Mouse (Mus musculus) hindbrain, postnatal 0 days (tissue): Measurements from ENCODE around the gene Sh2d6. TPM values are rescaled to one million over a fixed set of nuclear protein-coding genes. Genes with fewer than 3 reads are reported as not detected.
"Not testable (repeated sequence)": the region's sequence is repeated elsewhere in the genome, so short reads cannot be mapped to it uniquely, and the experiment has no call there.

Experiments
- ATAC-seq: fragments of 200-750 bp; cut with Nextera tagmentation; 2 replicates; pipeline ENCODE4 v1.8.0; 2017; ENCODE audit warnings: mild to moderate bottlenecking, moderate TSS enrichment, moderate library complexity
- DNase-seq: peaks from one replicate; pipeline ENCODE4 v3.0.0-alpha.2; 2015; ENCODE audit warnings: low spot score
- H3K27ac ChIP-seq: fragments of 300-500 bp; sonication (generic); 2 replicates; pipeline ENCODE4 v1.5.1; 2014; ENCODE audit warnings: mild to moderate bottlenecking
- H3K27me3 ChIP-seq: fragments of 300-500 bp; sonication (generic); 2 replicates; pipeline ENCODE4 v1.6.1; 2014; ENCODE audit warnings: low read length, mixed read lengths; ENCODE audit not compliant: insufficient read depth
- H3K36me3 ChIP-seq: fragments of 300-500 bp; sonication (generic); 2 replicates; pipeline ENCODE4 v1.6.1; 2014; ENCODE audit warnings: low read length, mixed read lengths; ENCODE audit not compliant: insufficient read depth
- H3K4me1 ChIP-seq: fragments of 300-500 bp; sonication (generic); 2 replicates; pipeline ENCODE4 v1.6.1; 2014; ENCODE audit warnings: antibody characterized with exemption, low read length, mixed read lengths; ENCODE audit not compliant: insufficient read depth
- H3K4me2 ChIP-seq: fragments of 300-500 bp; sonication (generic); 2 replicates; pipeline ENCODE4 v1.6.1; 2014; ENCODE audit warnings: low read depth, mild to moderate bottlenecking, low read length, moderate library complexity, mixed read lengths
- H3K4me3 ChIP-seq: fragments of 300-500 bp; sonication (generic); 2 replicates; pipeline ENCODE4 v1.5.1; 2014; ENCODE audit warnings: low read length
- H3K9ac ChIP-seq: fragments of 300-500 bp; sonication (generic); replicated peaks from 2 replicates; pipeline ENCODE4 v1.6.1; 2014; ENCODE audit warnings: mild to moderate bottlenecking, low read length, moderate library complexity, mixed read lengths
- H3K9me3 ChIP-seq: fragments of 300-500 bp; sonication (generic); 2 replicates; pipeline ENCODE4 v1.6.1; 2016; ENCODE audit warnings: low read length, mixed read lengths
- CTCF ChIP-seq: IDR thresholded peaks from 2 replicates; pipeline ENCODE4 v1.5.1; 2016; ENCODE audit warnings: antibody characterized with exemption, control low read depth, low read depth
- WGBS: fragments of 180-500 bp; shearing (Covaris S2); extraction: QIAGEN DNeasy Blood & Tissue Kit; methylation state at CpG from one replicate; pipeline ENCODE4 v1.1.7; 2014; 5-methylcytosine and 5-hydroxymethylcytosine counted together
- polyA plus RNA-seq: library from polyadenylated mRNA; unstranded; fragments of >200 nt; fragmentation: Nextera tagmentation; extraction: Ambion mirVana; gene quantifications from 2 replicates; pipeline ENCODE4 v1.2.1, GENCODE M21; 2015
- total RNA-seq: library from RNA; depleted of rRNA; stranded (reverse); fragments of >200 nt; gene quantifications from 2 replicates; pipeline ENCODE4 v1.2.3, GENCODE M21; 2014

Sh2d6 gene
- total and polyA plus RNA-seq, 2 experiments from 2014 or later, result 0.40 TPM; not detected in 1

DNA sequence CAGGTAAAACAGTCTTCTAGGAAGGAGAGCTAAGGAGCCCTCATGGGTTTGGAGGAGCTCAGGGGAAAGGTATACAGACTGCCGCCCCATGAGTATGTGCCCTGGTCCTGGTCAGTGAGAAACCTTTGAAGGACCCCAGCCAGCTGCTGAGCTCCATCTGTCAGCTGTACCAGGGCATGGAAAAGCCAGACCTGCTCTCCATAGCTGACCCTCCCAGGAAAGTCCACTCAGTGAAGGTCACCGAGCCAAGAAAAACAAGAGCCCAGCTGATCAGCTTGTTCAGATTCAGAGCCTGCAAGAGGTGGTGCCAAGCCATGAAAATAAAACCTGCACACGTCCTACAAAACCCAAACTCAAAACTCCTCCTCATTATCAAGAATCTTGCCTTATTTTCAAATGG, 32.7 kb downstream of the Sh2d6 start:
- Histone ChIP-seq H3K27ac (no peak overlapping the region), H3K27me3 (no peaks in the 10 kb centered on the region), H3K4me3 (no peak overlapping the region), H3K36me3 (no peaks in the 10 kb centered on the region), H3K4me2 (no peak overlapping the region), H3K9ac (no peak overlapping the region), H3K4me1 (no peaks in the 10 kb centered on the region), H3K9me3 (no peaks in the 10 kb centered on the region)
- ATAC-seq (no peak), DNase-seq (no peak)
- 66% methylated on average over 3 of the region's 3 CpGs for WGBS
- no peak for TF ChIP-seq CTCF

DNA sequence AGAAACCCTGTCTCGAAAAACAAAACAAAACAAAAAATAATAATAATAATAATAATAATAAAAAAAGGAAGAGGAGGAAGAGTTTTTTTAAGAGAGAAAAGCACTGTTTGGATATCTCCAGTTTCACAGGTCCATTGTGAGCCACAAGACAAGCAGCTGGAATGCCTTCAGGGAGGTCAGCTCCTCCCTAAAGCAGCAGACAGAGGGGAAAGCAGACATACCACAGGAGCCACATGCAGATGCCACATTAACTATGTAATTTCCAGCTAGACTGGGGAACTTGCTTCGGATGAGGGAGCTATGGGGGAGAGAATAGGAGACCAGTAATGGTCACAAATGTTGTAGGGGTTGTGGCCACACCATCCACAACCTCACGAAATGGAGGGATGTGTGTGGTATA, 34.2 kb downstream of the Sh2d6 start:
- WGBS, result 74% methylated on average over 3 of the region's 3 CpGs
- Histone ChIP-seq H3K27me3 (no peaks in the 10 kb centered on the region), H3K9me3 (no peaks in the 10 kb centered on the region), H3K36me3 (no peaks in the 10 kb centered on the region), H3K4me2 (no peak overlapping the region), H3K27ac (no peak overlapping the region), H3K9ac (no peak overlapping the region), H3K4me3 (no peak overlapping the region), H3K4me1 (no peaks in the 10 kb centered on the region)
- DNase-seq (no peak), ATAC-seq (no peak)
- no peak for TF ChIP-seq CTCF

DNA sequence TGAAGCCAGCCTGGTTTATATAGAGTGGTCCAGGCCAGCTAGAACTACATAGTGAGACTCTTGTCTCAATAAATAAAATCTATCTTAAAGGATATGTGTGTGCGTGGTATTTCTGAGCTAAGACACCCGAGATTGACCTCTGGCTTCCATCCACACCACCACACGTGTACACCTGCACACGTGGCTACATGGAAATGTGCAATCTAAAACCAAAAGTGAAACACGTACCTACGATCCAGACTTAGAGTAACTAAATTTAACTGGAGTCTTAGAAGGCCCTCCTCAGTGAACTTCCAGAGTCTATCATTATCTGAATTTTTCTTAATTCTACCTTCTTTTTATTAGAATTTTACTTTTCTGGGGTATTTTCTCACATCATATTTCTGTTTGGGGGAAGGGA, 35.2 kb downstream of the Sh2d6 start:
- TF ChIP-seq CTCF, result no peak
- H3K4me3 ChIP-seq, result no peak overlapping the region
- no peak overlapping the region for H3K27ac ChIP-seq
- H3K9ac ChIP-seq, result no peak overlapping the region
- H3K27me3 ChIP-seq, result no peaks in the 10 kb centered on the region
- ATAC-seq, result no peak
- H3K36me3 ChIP-seq, result no peaks in the 10 kb centered on the region
- H3K4me2 ChIP-seq, result no peak overlapping the region
- no peak for DNase-seq
- 89% methylated on average over 6 of the region's 6 CpGs for WGBS
- H3K4me1 ChIP-seq, result no peaks in the 10 kb centered on the region
- H3K9me3 ChIP-seq, result no peaks in the 10 kb centered on the region

DNA sequence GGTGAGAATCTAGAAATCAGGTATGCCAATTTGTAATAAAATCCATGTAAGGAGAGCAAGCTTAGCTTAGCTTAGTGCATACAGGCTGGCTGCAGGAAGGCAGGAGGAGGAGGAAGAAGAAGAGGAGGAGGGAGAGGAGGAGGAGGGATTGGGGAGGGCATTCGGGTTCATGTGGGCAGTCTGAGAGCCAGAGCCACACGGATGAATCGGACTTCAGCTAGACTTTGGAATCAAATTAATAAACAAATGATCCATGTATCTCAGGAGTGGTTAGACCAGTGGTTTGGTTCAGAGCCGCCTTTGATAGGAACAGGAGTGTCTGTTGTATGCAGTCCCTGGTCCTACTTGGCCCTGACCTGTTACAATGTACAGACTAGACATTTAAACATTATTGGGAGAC, 36.6 kb downstream of the Sh2d6 start:
- H3K27me3 ChIP-seq, result no peaks in the 10 kb centered on the region
- ATAC-seq (no peak), DNase-seq (no peak)
- no peaks in the 10 kb centered on the region for H3K36me3 ChIP-seq
- H3K27ac ChIP-seq, result no peak overlapping the region
- no peak overlapping the region for H3K4me3 ChIP-seq
- no peaks in the 10 kb centered on the region for H3K4me1 ChIP-seq
- H3K4me2 ChIP-seq, result no peak overlapping the region
- TF ChIP-seq CTCF, result no peak
- 70% methylated on average over 4 of the region's 4 CpGs for WGBS
- no peak overlapping the region for H3K9ac ChIP-seq
- H3K9me3 ChIP-seq, result no peaks in the 10 kb centered on the region

DNA sequence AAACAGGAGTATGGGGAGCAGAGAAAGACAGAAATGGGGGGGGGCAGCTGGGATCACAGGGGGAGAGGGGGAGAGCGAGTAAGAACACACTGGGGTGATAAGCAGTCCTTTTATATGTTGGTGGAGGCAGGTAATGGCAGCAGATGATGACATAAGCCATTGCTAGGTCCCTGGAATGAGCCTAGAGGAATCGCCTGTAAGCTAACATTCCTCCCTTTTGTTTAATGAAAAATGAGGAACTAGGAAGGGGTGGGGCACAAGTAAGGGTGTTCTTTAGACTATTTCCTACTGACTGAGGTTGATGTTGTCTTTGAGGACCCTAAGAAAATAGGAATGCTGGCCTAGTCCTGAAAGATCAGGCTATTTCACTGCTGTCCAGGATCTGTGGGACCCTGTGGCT, 39.4 kb downstream of the Sh2d6 start:
- no peak for TF ChIP-seq CTCF
- no peaks in the 10 kb centered on the region for H3K4me1 ChIP-seq
- no peak overlapping the region for H3K4me3 ChIP-seq
- H3K36me3 ChIP-seq, result no peaks in the 10 kb centered on the region
- H3K9ac ChIP-seq, result no peak overlapping the region
- no peaks in the 10 kb centered on the region for H3K9me3 ChIP-seq
- no peak overlapping the region for H3K4me2 ChIP-seq
- ATAC-seq (no peak), DNase-seq (no peak)
- 67% methylated on average over 2 of the region's 2 CpGs for WGBS
- no peak overlapping the region for H3K27ac ChIP-seq
- no peaks in the 10 kb centered on the region for H3K27me3 ChIP-seq

DNA sequence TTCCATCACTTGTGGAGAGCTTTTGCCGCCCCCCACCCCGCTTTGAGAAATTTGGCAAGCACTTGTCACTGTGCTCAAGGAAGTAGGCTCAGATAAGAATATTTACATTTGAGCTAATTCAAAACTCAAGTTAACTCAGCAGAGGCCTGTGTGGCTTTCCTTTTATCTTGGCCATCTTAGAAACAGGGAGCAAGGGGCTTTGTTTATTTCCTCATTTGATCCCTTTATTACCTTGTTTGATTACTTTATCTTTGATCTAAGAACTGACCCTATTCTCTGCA, 41.1 kb downstream of the Sh2d6 start:
- no peaks in the 10 kb centered on the region for H3K4me1 ChIP-seq
- no peak for DNase-seq
- H3K36me3 ChIP-seq, result no peaks in the 10 kb centered on the region
- H3K9me3 ChIP-seq, result no peaks in the 10 kb centered on the region
- WGBS, result 93% methylated on average over 2 of the region's 2 CpGs
- ATAC-seq, result no peak
- H3K27me3 ChIP-seq, result no peaks in the 10 kb centered on the region
- TF ChIP-seq CTCF, result no peak
- H3K27ac ChIP-seq, result no peak overlapping the region
- no peak overlapping the region for H3K9ac ChIP-seq
- H3K4me2 ChIP-seq, result no peak overlapping the region
- no peak overlapping the region for H3K4me3 ChIP-seq

DNA sequence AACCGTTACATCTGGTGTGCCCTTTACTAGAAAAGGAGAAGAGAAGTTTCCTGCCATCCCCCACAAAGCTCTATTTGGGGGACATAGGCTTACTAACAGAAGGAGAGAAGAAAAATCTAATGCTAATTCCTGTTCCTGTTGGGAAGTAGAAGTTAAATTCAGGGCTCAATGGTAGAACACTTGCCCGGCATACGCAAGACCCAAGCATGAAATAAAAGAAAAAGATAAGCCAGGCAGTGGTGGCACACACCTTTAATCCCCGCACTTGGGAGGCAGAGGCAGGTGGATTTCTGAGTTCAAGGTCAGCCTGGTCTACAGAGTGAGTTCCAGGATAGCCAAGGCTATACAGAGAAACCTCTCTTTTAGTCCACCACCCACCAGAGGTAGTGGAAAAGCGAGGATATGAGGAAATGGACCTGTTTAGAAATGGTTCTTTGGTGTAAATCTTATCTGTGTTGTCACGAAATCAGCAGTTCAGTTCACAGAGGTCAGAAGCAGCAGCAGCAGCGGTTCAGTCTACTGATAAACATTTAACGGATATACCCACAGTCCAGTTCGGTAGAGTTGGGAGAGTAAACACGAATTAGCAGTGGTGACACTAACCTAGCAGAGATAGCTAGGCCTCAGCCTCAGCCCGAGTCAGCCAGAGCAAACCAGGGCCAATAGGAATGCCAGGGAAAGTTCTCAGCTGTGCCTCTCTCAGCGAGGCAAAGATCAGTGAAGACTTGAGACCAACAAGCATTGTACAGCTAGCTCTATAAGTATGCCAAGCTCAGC, 41.7 kb downstream of the Sh2d6 start:
- H3K4me3 ChIP-seq, result no peak overlapping the region
- H3K4me1 ChIP-seq, result no peaks in the 10 kb centered on the region
- no peaks in the 10 kb centered on the region for H3K9me3 ChIP-seq
- no peaks in the 10 kb centered on the region for H3K27me3 ChIP-seq
- H3K27ac ChIP-seq, result no peak overlapping the region
- TF ChIP-seq CTCF, result no peak
- H3K9ac ChIP-seq, result no peak overlapping the region
- 92% methylated on average over 12 of the region's 12 CpGs for WGBS
- ATAC-seq, result no peak
- H3K36me3 ChIP-seq, result no peaks in the 10 kb centered on the region
- H3K4me2 ChIP-seq, result no peak overlapping the region
- no peak for DNase-seq

DNA sequence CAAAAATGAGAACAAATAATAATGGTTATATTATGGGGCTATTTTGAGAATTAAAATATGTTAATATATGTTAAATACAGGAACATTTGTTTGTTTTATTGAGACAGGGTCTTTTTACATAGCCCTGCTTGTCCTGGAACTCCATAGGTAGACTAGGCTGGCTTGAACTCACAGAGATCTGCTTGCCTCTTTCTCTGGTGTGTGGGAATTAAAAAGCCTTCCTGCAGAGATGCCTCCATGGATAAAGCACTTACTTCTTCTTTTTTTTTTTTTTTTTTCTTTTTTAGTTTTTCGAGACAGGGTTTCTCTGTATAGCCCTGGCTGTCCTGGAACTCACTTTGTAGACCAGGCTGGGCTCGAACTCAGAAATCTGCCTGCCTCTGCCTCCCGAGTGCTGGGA, 42.8 kb downstream of the Sh2d6 start:
- H3K4me3 ChIP-seq, H3K4me1 ChIP-seq, H3K4me2 ChIP-seq, H3K36me3 ChIP-seq, DNase-seq, ATAC-seq, H3K27me3 ChIP-seq, H3K9me3 ChIP-seq, H3K9ac ChIP-seq, H3K27ac ChIP-seq: not testable (repeated sequence)
- WGBS, result 100% methylated on average over 2 of the region's 3 CpGs
